Mouse (Mus musculus): ENCODE measurements around the gene Dcakd. TPM values are rescaled to one million over a fixed set of nuclear protein-coding genes. Genes with fewer than 3 reads are reported as not detected.

The Dcakd gene
- total RNA-seq, 2 experiments from 2014 or later: 60.9 to 72.9 TPM

DNA sequence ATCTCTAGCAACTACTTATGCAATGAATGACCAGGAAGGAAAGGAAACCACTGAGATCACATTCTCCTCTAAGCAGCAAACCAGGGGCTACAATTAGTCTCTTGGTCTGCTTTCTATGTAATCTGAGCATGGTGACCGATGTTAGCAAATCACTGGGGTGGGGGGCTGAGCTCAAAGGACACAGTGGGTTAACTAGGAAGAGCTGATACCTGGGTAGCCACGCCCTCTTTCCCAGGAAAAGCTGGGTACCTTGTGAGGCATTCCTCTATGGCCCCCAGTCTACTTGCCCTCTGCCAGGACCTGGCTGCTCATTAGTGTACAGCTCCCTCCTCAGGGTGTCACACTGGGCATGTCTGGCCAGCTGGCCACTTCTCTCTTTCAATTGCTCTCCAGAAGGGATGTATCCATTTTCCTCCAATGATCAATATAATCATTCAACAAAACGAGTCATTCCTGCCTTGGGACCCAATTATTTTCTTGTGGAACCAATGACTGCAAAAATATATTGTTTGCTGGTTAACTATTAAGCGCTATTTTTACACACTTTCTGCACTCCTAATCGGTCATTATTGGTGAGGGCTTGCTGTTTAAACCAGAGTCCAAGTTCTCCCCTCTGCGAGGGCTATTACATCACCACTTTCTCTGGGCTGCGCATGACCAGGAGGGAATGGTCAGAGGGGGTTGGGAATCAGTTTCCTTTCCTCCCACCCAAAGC is 21.7 kb downstream of the Dcakd start:
- no peak for DNase-seq

GRCm38 (mm10) chr11:103005254-103005981 is 22.7 kb downstream of the Dcakd start:
- no peak for DNase-seq

DNA sequence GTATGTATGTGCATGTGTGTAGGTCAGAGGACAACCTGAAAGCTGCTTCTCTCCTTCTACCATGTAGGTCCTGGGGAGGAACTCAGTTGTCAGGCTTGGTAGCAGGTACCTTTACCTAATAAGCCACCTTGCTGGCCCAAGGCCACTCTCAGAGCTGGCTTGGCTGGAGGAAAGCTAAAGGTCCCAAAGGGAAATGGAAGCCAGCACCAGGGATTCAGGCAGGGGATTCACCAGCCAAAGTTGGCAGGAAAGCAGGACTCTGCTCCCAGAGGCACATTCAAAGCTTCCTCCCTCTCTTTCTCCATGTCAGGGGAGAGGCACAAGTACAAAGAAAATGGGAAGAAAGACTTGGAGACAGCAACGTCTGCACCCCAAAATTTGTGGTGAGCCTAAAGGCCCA is 23.3 kb downstream of the Dcakd start:
- no peak for DNase-seq

DNA sequence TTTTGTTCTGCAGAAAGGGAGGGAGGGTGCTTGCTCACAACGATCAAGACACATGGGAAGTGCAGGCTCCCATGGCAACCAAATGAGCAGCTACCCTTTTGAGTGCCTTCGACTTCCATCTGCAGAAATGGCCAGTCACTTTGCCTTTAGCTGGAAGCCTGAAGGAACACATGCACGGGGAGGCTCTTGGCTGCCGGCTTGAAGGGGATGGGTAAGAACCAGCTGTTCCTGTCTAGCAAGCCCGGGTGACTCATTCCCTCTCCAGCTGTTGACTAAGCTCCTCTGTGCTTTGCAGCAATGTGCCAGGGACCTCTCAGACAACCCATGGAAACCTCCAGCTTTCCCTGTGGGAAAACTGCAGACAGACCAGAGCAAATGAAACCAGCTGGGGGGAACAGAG is 24.9 kb downstream of the Dcakd start:
- peak; percentile 82 to 93 for DNase-seq

- no peak for DNase-seq
Measured at GRCm38 (mm10) chr11:103001063-103001462, 27.1 kb downstream of the Dcakd start.

- DNase-seq: no peak
Measured at GRCm38 (mm10) chr11:103000111-103000510, 28.0 kb downstream of the Dcakd start.

- no peak for DNase-seq
Measured at GRCm38 (mm10) chr11:102999317-102999970, 28.7 kb downstream of the Dcakd start.

DNA sequence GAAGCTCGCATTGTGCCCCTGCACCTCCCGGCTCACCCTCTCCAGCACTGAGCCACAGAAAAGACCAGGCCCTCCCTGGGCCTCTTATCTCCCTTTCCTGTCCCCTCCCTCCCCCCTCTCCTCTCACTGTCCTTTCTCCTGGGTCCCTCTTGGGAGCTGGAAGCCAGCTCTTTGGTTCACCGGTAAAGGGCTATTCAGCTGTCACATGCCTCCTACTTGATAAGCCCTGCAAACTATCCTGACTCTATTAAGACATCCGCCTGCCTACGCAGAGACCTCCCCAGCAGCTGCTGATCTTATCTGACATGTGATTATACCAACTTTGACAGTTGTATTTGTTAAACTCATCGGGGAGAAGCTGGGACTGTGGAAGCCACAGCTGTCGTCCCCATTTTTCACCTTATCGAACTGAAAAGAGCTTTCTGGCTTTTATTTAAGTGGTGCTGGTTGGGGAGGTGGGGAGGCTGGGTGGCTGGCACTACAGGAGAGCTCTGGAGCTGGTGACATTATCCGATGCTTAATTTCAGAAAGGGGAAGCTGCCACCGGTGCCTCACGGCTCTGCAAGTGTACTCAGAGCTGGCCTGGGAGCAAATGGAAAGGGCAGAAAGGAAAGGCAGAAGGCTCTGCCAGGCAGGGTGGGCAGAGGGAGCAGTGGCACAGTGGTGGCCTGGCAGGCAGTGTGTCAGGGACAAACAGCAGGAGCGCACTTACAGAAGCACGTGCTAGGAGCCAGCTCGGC is 29.4 kb downstream of the Dcakd start:
- peak; percentile 58 to 65 for DNase-seq

GRCm38 (mm10) chr11:102998254-102998576 is 29.9 kb downstream of the Dcakd start:
- DNase-seq: no peak

DNA sequence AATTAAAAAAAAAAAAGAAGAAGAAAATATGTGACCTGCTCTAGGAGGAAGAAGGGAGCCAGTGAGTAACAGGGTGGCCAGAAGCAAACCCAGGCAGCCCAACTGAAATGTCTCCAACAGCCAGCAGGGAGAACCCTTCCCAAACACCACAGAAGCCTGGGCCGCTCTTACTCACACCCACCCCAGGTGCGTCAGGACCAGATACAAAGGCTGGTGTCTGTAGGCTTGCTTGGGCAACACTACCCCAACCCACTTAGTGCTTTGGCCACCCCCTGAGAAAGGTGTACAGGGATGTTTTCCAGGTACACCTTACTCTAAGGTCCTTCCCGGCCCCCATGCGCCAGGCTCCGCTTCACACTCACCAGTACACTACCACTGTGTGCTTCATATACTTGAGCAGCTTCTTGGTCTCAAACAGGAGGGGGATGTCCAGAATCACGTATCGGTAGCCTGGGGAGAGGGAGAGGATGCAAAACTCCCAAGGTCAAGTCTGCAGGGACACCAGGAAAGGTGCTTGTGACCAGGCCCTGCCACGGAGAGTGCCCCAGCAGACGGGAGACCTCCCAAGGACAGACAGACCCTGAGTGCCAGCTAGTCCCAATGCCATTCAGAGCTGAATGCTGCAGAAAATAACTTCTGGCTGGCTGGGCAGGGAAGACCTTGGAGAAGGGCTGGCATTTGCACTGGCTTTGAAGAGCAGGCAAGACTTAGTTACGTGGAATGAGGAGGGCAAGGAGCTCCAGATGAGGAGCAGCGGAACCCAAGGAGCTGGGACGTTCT is 31.0 kb downstream of the Dcakd start:
- peak; percentile 49 to 66 for DNase-seq

GRCm38 (mm10) chr11:102996385-102996784 is 31.7 kb downstream of the Dcakd start:
- peak in 1 of 2 experiments; percentile 65 for DNase-seq

- DNase-seq: no peak
Measured at GRCm38 (mm10) chr11:102994952-102995351, 33.2 kb downstream of the Dcakd start.

DNA sequence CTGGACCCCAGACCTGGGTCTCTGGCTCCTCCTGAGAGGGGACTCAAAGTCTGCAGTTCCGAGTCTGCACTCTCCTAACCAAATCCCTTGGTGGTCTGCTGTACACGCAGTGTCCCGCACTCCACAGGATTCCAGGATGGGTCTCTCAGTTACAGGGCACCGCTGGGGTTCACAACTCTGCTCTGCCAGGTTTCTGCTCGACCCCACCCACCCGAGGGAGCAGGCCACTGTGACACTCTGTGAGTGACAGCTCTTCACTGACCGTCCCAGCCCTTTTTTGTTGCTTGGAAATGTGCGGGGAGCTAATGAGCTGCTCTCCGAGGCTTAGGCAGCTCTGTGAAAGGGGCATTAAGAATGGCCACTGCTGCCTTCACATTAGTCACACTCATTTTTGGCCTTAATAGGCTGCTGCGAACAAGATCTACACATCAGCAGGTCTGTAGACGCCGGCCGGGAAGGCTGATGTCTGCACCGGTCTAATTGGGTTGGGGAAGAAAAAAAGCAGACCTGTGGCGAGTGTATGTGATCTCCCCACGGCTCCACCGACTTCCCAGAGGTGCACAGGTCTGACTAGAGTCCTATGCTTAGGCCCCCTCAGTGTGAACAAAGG is 34.6 kb downstream of the Dcakd start:
- DNase-seq: no peak

DNA sequence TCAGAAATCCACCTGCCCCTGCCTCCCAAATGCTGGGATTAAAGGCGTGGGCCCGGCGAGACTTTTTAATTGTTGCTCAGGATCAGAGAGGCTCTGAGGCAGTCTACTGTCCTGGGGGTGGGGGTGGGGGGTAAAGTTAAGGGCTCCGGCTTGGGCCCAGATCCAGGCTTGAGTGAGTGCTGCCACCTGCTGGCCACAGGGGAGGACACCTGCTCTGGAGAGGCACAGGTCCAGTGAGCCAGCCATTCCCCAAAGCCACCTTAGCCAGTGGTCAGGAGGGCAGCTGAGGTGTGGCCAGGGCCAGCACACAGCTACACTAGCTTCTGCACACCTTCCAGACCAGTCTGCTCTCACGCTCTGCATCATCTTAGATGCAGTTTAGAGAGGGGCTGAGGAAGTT is 35.2 kb downstream of the Dcakd start:
- DNase-seq: peak; percentile 56 to 86

- DNase-seq: no peak
Measured at GRCm38 (mm10) chr11:102991681-102992080, 36.5 kb downstream of the Dcakd start.

GRCm38 (mm10) chr11:102990152-102990663 is 37.9 kb downstream of the Dcakd start:
- peak in 1 of 2 experiments; percentile 45 for DNase-seq

GRCm38 (mm10) chr11:102989641-102990151 is 38.4 kb downstream of the Dcakd start:
- no peak for DNase-seq

DNA sequence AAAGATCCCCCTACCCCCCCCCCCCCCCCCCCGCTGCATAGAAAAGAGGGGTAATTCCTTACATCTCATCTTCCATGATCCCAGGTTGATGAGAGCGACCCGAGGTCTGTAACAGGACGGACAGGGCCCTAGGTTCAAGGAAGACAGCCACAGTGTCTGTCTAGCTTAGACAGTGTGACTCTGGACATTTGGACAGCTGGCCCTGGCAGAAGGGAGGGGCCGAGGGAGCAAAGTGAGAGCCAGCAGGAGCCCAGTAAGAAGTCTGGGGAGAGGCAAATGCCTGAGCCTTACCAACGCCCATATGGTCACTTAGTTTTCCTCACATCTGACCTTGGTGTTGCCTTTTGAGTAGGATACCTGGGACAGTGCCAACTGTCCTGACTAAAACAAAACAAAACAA is 43.0 kb downstream of the Dcakd start:
- no peak for DNase-seq

- DNase-seq: no peak
Measured at GRCm38 (mm10) chr11:102984615-102985014, 43.5 kb downstream of the Dcakd start.

GRCm38 (mm10) chr11:102984086-102984485 is 44.0 kb downstream of the Dcakd start:
- no peak for DNase-seq
